Mouse (Mus musculus): Measurements from ENCODE around the gene Nlrc5.

GRCm38 (mm10) chr8:94534612-94535011 is 100.5 kb downstream of the Nlrc5 start:
- no peak for TF ChIP-seq CTCF (IDR thresholded peaks at IDR 0.05; ENCODE audit: low read depth)
- no peak for TF ChIP-seq EP300 (IDR thresholded peaks at IDR 0.05; ENCODE audit: low read depth)
